Mouse (Mus musculus) hindbrain, embryonic 10.5 days (tissue): ENCODE results near the gene Ttc17. TPM values are rescaled to one million over a fixed set of nuclear protein-coding genes. Genes with fewer than 3 reads are reported as not detected.

Experiments used
- DNase-seq: peaks from one replicate; pipeline ENCODE4 v3.0.0-alpha.2; 2017; ENCODE audit warnings: low spot score
- H3K27ac ChIP-seq: fragments of 300-500 bp; sonication (generic); 2 replicates; pipeline ENCODE4 v1.5.1; 2016; ENCODE audit warnings: mild to moderate bottlenecking, moderate library complexity
- H3K27me3 ChIP-seq: fragments of 300-500 bp; sonication (generic); 2 replicates; pipeline ENCODE4 v1.6.1; 2016; ENCODE audit warnings: mild to moderate bottlenecking; ENCODE audit not compliant: poor library complexity, insufficient read depth, severe bottlenecking
- H3K36me3 ChIP-seq: fragments of 300-500 bp; sonication (generic); 2 replicates; pipeline ENCODE4 v1.6.1; 2016; ENCODE audit warnings: mild to moderate bottlenecking, moderate library complexity
- H3K4me1 ChIP-seq: fragments of 300-500 bp; sonication (generic); replicated peaks from 2 replicates; pipeline ENCODE4 v1.6.1; 2016; ENCODE audit warnings: mild to moderate bottlenecking
- H3K4me3 ChIP-seq: fragments of 300-500 bp; sonication (generic); 2 replicates; pipeline ENCODE4 v1.5.1; 2016; ENCODE audit warnings: mild to moderate bottlenecking, moderate library complexity
- H3K9me3 ChIP-seq: fragments of 300-500 bp; sonication (generic); 2 replicates; pipeline ENCODE4 v1.6.1; 2016; ENCODE audit warnings: mild to moderate bottlenecking, moderate library complexity
- WGBS: fragments of 180-500 bp; shearing (Covaris S2); methylation state at CpG from one replicate; pipeline ENCODE4 v1.1.7; 2016; 5-methylcytosine and 5-hydroxymethylcytosine counted together
- microRNA counts: library from miRNA; unstranded; fragments of <30 nt; microRNA quantifications from one replicate; lab custom pipeline; 2017
- polyA plus RNA-seq: library from polyadenylated mRNA; unstranded; fragments of >200 nt; fragmentation: Nextera tagmentation; extraction: Ambion mirVana; gene quantifications from 2 replicates; pipeline ENCODE4 v1.2.1, GENCODE M21; 2016

The Ttc17 gene
- polyA plus RNA-seq, 1 experiment from 2014 or later = 13.9 TPM

DNA sequence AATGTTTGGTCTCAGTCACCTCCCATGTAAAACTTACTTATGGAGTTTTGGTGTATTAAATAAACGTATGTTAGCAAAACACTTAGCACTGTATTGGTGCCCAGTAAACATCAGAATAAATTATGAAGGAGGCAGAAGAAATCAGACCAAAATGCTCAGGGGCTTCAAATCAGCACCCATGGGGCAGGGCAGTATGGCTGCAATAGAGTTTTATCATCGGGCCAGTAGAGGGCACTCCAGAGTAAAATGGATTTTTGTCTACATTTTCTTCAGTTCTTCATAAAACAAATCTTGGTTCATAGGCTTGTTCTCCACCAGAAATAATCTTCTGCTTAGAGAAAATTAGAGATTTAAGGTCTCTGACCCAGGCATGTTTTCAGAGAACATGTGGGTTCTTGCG is 152.4 kb downstream of the Ttc17 start:
- DNase-seq = no peak
- Histone ChIP-seq H3K4me1 (no peaks in the 10 kb centered on the region), H3K27me3 (peaks cover 6% of the 10 kb centered on the region), H3K27ac (no peak overlapping the region), H3K9me3 (no peaks in the 10 kb centered on the region), H3K36me3 (no peaks in the 10 kb centered on the region), H3K4me3 (no peak overlapping the region)
- WGBS = 25% methylated on average over 3 of the region's 3 CpGs

MicroRNAs encoded within 50 kb of the gene (microRNA counts, 519-probe panel; counts per million panel counts)
- 1,255 counts per million, percentile 77 among the panel's probes with 10 or more counts for microRNA mmu-miR-670 (lab: Ali Mortazavi, UCI)

Other genes starting within 250 kb of the Ttc17 start
- gene Hsd17b12, start 248.7 kb downstream of the Ttc17 start, polyA plus RNA-seq = 121 and 128 TPM in 2 replicates
- gene Api5, start 31.4 kb upstream of the Ttc17 start, polyA plus RNA-seq = 161 and 220 TPM in 2 replicates